Mouse (Mus musculus) midbrain, embryonic 10.5 days (tissue): Measurements from ENCODE around the gene Lysmd4. TPM values are rescaled to one million over a fixed set of nuclear protein-coding genes. Genes with fewer than 3 reads are reported as not detected.

Experiments
- DNase-seq: peaks from one replicate; pipeline ENCODE4 v3.0.0-alpha.2; 2017; ENCODE audit warnings: low spot score
- H3K27ac ChIP-seq: fragments of 300-500 bp; sonication (generic); replicated peaks from 2 replicates; pipeline ENCODE4 v1.5.1; 2016; ENCODE audit warnings: mild to moderate bottlenecking
- H3K27me3 ChIP-seq: fragments of 300-500 bp; sonication (generic); 2 replicates; pipeline ENCODE4 v1.6.1; 2016; ENCODE audit warnings: low read depth, mild to moderate bottlenecking; ENCODE audit not compliant: poor library complexity, severe bottlenecking
- H3K36me3 ChIP-seq: fragments of 300-500 bp; sonication (generic); 2 replicates; pipeline ENCODE4 v1.6.1; 2016; ENCODE audit warnings: mild to moderate bottlenecking, moderate library complexity
- H3K4me1 ChIP-seq: fragments of 300-500 bp; sonication (generic); 2 replicates; pipeline ENCODE4 v1.6.1; 2016
- H3K4me3 ChIP-seq: fragments of 300-500 bp; sonication (generic); 2 replicates; pipeline ENCODE4 v1.5.1; 2016; ENCODE audit warnings: mild to moderate bottlenecking, moderate library complexity
- H3K9me3 ChIP-seq: fragments of 300-500 bp; sonication (generic); replicated peaks from 2 replicates; pipeline ENCODE4 v1.6.1; 2016; ENCODE audit warnings: mild to moderate bottlenecking
- WGBS: fragments of 180-500 bp; shearing (Covaris S2); methylation state at CpG from one replicate; pipeline ENCODE4 v1.1.7; 2016; 5-methylcytosine and 5-hydroxymethylcytosine counted together
- polyA plus RNA-seq: library from polyadenylated mRNA; unstranded; fragments of >200 nt; fragmentation: Nextera tagmentation; extraction: Ambion mirVana; gene quantifications from 2 replicates; pipeline ENCODE4 v1.2.1, GENCODE M21; 2016

The Lysmd4 gene
- polyA plus RNA-seq, 1 experiment from 2014 or later, result 13.0 TPM

- no peaks in the 10 kb centered on the region for H3K4me1 ChIP-seq
- H3K27me3 ChIP-seq, result no peaks in the 10 kb centered on the region
- 94% methylated on average over 3 of the region's 3 CpGs for WGBS
- H3K27ac ChIP-seq, result no peak overlapping the region
- no peaks in the 10 kb centered on the region for H3K9me3 ChIP-seq
- H3K36me3 ChIP-seq, result peaks cover 10% of the 10 kb centered on the region
- no peak overlapping the region for H3K4me3 ChIP-seq
- DNase-seq, result no peak
Observed at GRCm38 (mm10) chr7:67307078-67307477, 84.7 kb downstream of the Lysmd4 start.

DNA sequence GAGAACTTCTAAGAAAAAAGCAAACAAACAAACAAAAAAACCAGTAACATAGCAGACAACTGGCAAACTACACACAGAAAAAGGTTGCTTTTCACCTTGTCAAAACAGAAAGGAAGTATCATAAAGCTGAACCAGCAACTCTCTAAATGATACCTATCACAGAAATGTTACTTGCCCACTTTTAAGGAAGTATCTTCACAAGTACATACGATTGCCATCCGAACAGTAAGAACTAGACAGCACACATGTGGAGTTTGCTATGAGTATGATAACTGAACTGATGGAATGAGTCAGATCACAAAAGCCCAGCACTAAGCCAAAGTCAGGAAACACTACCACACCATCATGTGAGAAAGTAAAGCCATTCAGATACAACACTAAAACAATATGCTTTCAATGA is 85.8 kb downstream of the Lysmd4 start:
- Histone ChIP-seq H3K27ac (no peak overlapping the region), H3K9me3 (no peaks in the 10 kb centered on the region), H3K4me3 (no peak overlapping the region), H3K27me3 (no peaks in the 10 kb centered on the region), H3K36me3 (peaks cover 10% of the 10 kb centered on the region), H3K4me1 (no peaks in the 10 kb centered on the region)
- WGBS, result 89% methylated on average over 2 of the region's 2 CpGs
- no peak for DNase-seq

- WGBS, result 89% methylated on average over 2 of the region's 2 CpGs
- Histone ChIP-seq H3K9me3 (no peaks in the 10 kb centered on the region), H3K4me3 (no peak overlapping the region), H3K36me3 (peaks cover 4% of the 10 kb centered on the region; the same call in 1 of the 2 replicates), H3K27ac (no peak overlapping the region), H3K4me1 (no peaks in the 10 kb centered on the region), H3K27me3 (no peaks in the 10 kb centered on the region)
- DNase-seq, result no peak
Observed at GRCm38 (mm10) chr7:67310151-67310550, 87.8 kb downstream of the Lysmd4 start.

DNA sequence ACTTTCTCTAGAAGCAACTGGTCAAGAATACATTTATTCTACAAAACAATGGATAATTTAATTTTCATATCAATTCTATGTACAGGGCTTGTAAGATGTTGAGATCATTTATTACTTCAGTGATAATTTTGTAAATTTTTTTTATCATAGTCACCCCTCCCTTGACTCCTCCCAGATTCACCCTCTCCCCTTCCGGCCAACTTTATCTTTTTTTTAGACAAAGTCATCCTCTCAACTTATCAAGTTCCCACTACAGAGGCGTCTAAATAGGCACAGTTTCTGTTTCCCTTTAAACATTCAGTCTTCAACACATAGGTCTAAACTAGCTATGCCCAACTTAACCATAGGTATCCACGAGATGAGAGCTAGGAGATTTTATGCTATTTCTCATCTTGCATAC is 90.9 kb downstream of the Lysmd4 start:
- no peak for DNase-seq
- no peak overlapping the region for H3K4me3 ChIP-seq
- WGBS, result 92% methylated on average over 3 of the region's 3 CpGs
- H3K9me3 ChIP-seq, result no peaks in the 10 kb centered on the region
- H3K36me3 ChIP-seq, result peaks cover 6% of the 10 kb centered on the region; the same call in 1 of the 2 replicates
- no peak overlapping the region for H3K27ac ChIP-seq
- no peaks in the 10 kb centered on the region for H3K27me3 ChIP-seq
- no peaks in the 10 kb centered on the region for H3K4me1 ChIP-seq

GRCm38 (mm10) chr7:67318697-67319096 is 96.4 kb downstream of the Lysmd4 start:
- no peak overlapping the region for H3K4me3 ChIP-seq
- H3K36me3 ChIP-seq, result peaks cover 4% of the 10 kb centered on the region; the same call in 1 of the 2 replicates
- no peaks in the 10 kb centered on the region for H3K9me3 ChIP-seq
- no peak for DNase-seq
- H3K27me3 ChIP-seq, result no peaks in the 10 kb centered on the region
- no peak overlapping the region for H3K27ac ChIP-seq
- no peaks in the 10 kb centered on the region for H3K4me1 ChIP-seq

GRCm38 (mm10) chr7:67320359-67320758 is 98.0 kb downstream of the Lysmd4 start:
- 87% methylated on average over 1 of the region's 1 CpGs for WGBS

GRCm38 (mm10) chr7:67342067-67342625 is 119.8 kb downstream of the Lysmd4 start:
- DNase-seq, result no peak
- Histone ChIP-seq H3K36me3 (peaks cover 14% of the 10 kb centered on the region), H3K4me1 (no peaks in the 10 kb centered on the region), H3K27ac (no peak overlapping the region), H3K4me3 (no peak overlapping the region), H3K9me3 (no peaks in the 10 kb centered on the region), H3K27me3 (no peaks in the 10 kb centered on the region)
- 92% methylated on average over 7 of the region's 7 CpGs for WGBS

More at GRCm38 (mm10) chr7:67320359-67320758, 98.0 kb downstream of the Lysmd4 start:
- no peaks in the 10 kb centered on the region for H3K4me1 ChIP-seq
- no peak overlapping the region for H3K27ac ChIP-seq
- H3K27me3 ChIP-seq, result no peaks in the 10 kb centered on the region
- no peak overlapping the region for H3K4me3 ChIP-seq
- no peaks in the 10 kb centered on the region for H3K9me3 ChIP-seq
- H3K36me3 ChIP-seq, result 0 out of 2 replicates have a peak, but pooled peaks cover 2% of the 10 kb centered on the region
- no peak for DNase-seq

GRCm38 (mm10) chr7:67344443-67344842 is 122.1 kb downstream of the Lysmd4 start:
- no peaks in the 10 kb centered on the region for H3K9me3 ChIP-seq
- DNase-seq, result no peak
- no peaks in the 10 kb centered on the region for H3K27me3 ChIP-seq
- H3K27ac ChIP-seq, result no peak overlapping the region
- WGBS, result 80% methylated on average over 1 of the region's 1 CpGs
- no peaks in the 10 kb centered on the region for H3K4me1 ChIP-seq
- peaks cover 10% of the 10 kb centered on the region for H3K36me3 ChIP-seq
- no peak overlapping the region for H3K4me3 ChIP-seq

DNA sequence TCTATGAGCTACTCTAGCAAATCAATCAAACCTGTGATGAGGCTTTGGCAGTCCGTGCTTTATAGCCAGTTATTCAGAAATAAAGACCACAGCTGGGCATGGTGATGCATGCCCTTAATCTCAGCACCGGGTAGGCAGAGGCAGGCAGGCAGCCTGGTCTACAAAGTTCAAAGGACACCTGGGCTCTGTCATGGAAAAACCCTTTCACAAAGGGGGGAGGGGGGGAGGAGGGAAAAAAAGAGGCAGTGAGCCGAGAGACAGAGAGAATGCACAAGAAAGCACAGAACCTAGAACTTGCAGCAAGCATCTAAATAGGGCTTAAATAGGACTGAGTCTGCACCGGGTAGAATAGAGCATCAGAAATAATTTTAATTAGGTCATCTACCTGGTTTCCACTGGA is 130.6 kb downstream of the Lysmd4 start:
- DNase-seq, result no peak
- H3K27ac ChIP-seq, result no peak overlapping the region
- H3K4me3 ChIP-seq, result no peak overlapping the region
- peaks cover 14% of the 10 kb centered on the region for H3K36me3 ChIP-seq
- H3K27me3 ChIP-seq, result no peaks in the 10 kb centered on the region
- H3K4me1 ChIP-seq, result no peaks in the 10 kb centered on the region
- WGBS, result 82% methylated on average over 4 of the region's 4 CpGs
- peaks cover 16% of the 10 kb centered on the region for H3K9me3 ChIP-seq

GRCm38 (mm10) chr7:67353667-67354066 is 131.3 kb downstream of the Lysmd4 start:
- no peak overlapping the region for H3K4me3 ChIP-seq
- no peak for DNase-seq
- no peaks in the 10 kb centered on the region for H3K4me1 ChIP-seq
- 89% methylated on average over 6 of the region's 6 CpGs for WGBS
- H3K27me3 ChIP-seq, result no peaks in the 10 kb centered on the region
- no peak overlapping the region for H3K27ac ChIP-seq
- peaks cover 16% of the 10 kb centered on the region for H3K9me3 ChIP-seq
- peaks cover 14% of the 10 kb centered on the region for H3K36me3 ChIP-seq

DNA sequence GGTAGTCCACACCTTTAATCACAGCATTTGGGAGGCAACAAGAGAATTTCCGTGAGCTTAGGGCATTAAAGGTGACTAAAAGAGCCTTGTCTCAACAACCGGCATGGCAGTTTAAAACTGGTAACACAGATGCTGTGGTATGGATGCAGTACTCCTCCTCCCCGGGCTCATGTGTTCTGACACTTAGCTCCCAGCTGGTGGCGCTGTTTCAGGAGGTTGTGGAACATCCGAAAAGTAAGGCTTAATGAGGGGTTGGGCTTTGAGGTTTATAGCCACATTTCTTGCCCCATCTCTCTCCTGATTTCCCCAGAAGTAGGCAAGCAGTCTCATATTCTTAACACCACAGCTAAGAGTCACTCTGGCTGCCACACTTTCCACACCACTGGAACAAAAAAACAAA is 133.5 kb downstream of the Lysmd4 start:
- Histone ChIP-seq H3K27ac (no peak overlapping the region), H3K9me3 (peaks cover 16% of the 10 kb centered on the region), H3K4me3 (no peak overlapping the region), H3K36me3 (peaks cover 14% of the 10 kb centered on the region), H3K4me1 (peaks cover 7% of the 10 kb centered on the region; the same call in 1 of the 2 replicates), H3K27me3 (no peaks in the 10 kb centered on the region)
- WGBS, result 89% methylated on average over 5 of the region's 5 CpGs
- DNase-seq, result no peak
